Mouse (Mus musculus) splenic B cell, adult 2 months (primary cell): ENCODE measurements at regions not wholly inside any gene's neighbourhood (a gene's known extent, or its start where the extent isn't known, plus 50 kb on each side); places are given as distances from the start of the nearest gene placed in this dataset.
"Not testable (repeated sequence)": the region's sequence is repeated elsewhere in the genome, so short reads cannot be mapped to it uniquely, and the experiment has no call there.

Source experiments
- DNase-seq: peaks from one replicate; pipeline ENCODE4 v3.0.0-alpha.2; 2011; ENCODE audit warnings: low read depth, low spot score
- H3K27me3 ChIP-seq: 2 replicates; pipeline ENCODE4 v1.6.1; 2012; ENCODE audit warnings: mild to moderate bottlenecking, low read length, moderate library complexity, mixed read lengths; ENCODE audit not compliant: control insufficient read depth, poor library complexity, insufficient read depth, severe bottlenecking
- H3K36me3 ChIP-seq: 2 replicates; pipeline ENCODE4 v1.6.1; 2012; ENCODE audit warnings: mild to moderate bottlenecking, low read length, moderate library complexity, mixed read lengths; ENCODE audit not compliant: control insufficient read depth, poor library complexity, insufficient read depth, severe bottlenecking

- DNase-seq, H3K27me3 ChIP-seq, H3K36me3 ChIP-seq: not testable (repeated sequence)
These were observed 58.0 kb upstream of the Xcl1 start for GRCm38 (mm10) chr1:164993175-164993875.

- Histone ChIP-seq H3K36me3 (no peaks in the 10 kb centered on the region), H3K27me3 (no peaks in the 10 kb centered on the region)
- DNase-seq: no peak
These were observed 53.7 kb upstream of the Xcl1 start for GRCm38 (mm10) chr1:164988982-164989381.

GRCm38 (mm10) chr1:164988191-164988590 is 52.9 kb upstream of the Xcl1 start:
- Histone ChIP-seq H3K27me3 (no peaks in the 10 kb centered on the region), H3K36me3 (no peaks in the 10 kb centered on the region)
- no peak for DNase-seq

- DNase-seq, H3K27me3 ChIP-seq, H3K36me3 ChIP-seq: not testable (repeated sequence)
These were observed 50.2 kb upstream of the Xcl1 start for GRCm38 (mm10) chr1:164985521-164985920.
